Mouse (Mus musculus) stomach, embryonic 14.5 days (tissue): Measurements from ENCODE around the gene Emilin2. TPM values are rescaled to one million over a fixed set of nuclear protein-coding genes. Genes with fewer than 3 reads are reported as not detected.

Source experiments
- ATAC-seq: fragments of 200-750 bp; cut with Nextera tagmentation; 2 replicates; pipeline ENCODE4 v1.8.0; 2017; ENCODE audit warnings: low read depth, moderate TSS enrichment; ENCODE audit not compliant: insufficient number of reproducible peaks, insufficient read depth, low FRiP score
- H3K27ac ChIP-seq: fragments of 300-500 bp; sonication (generic); 2 replicates; pipeline ENCODE4 v1.5.1; 2014; ENCODE audit warnings: mild to moderate bottlenecking, low read length, moderate library complexity, mixed read lengths
- H3K27me3 ChIP-seq: fragments of 300-500 bp; sonication (generic); 2 replicates; pipeline ENCODE4 v1.6.1; 2014; ENCODE audit warnings: low read length, control low read depth, mixed read lengths; ENCODE audit not compliant: control insufficient read depth, insufficient read depth
- H3K36me3 ChIP-seq: fragments of 300-500 bp; sonication (generic); 2 replicates; pipeline ENCODE4 v1.6.1; 2014; ENCODE audit warnings: mild to moderate bottlenecking, control low read depth, low read length, moderate library complexity, mixed read lengths; ENCODE audit not compliant: control insufficient read depth, insufficient read depth
- H3K4me1 ChIP-seq: fragments of 300-500 bp; sonication (generic); 2 replicates; pipeline ENCODE4 v1.6.1; 2014; ENCODE audit warnings: low read length, control low read depth, mixed read lengths; ENCODE audit not compliant: control insufficient read depth, insufficient read depth
- H3K4me2 ChIP-seq: fragments of 300-500 bp; sonication (generic); replicated peaks from 2 replicates; pipeline ENCODE4 v1.6.1; 2014; ENCODE audit warnings: low read depth, low read length, control low read depth
- H3K4me3 ChIP-seq: fragments of 300-500 bp; sonication (generic); 2 replicates; pipeline ENCODE4 v1.5.1; 2014; ENCODE audit warnings: low read depth, low read length, control low read depth
- H3K9ac ChIP-seq: fragments of 300-500 bp; sonication (generic); replicated peaks from 2 replicates; pipeline ENCODE4 v1.6.1; 2014; ENCODE audit warnings: low read depth, mild to moderate bottlenecking, control low read depth, low read length, moderate library complexity, mixed read lengths
- H3K9me3 ChIP-seq: fragments of 300-500 bp; sonication (generic); 2 replicates; pipeline ENCODE4 v1.6.1; 2016; ENCODE audit warnings: low read depth, low read length, control low read depth; ENCODE audit not compliant: control insufficient read depth
- WGBS: fragments of 180-500 bp; shearing (Covaris S2); extraction: QIAGEN DNeasy Blood & Tissue Kit; methylation state at CpG from one replicate; pipeline ENCODE4 v1.1.7; 2014; 5-methylcytosine and 5-hydroxymethylcytosine counted together
- polyA plus RNA-seq: library from polyadenylated mRNA; unstranded; fragments of >200 nt; fragmentation: Nextera tagmentation; extraction: Ambion mirVana; gene quantifications from 2 replicates; pipeline ENCODE4 v1.2.1, GENCODE M21; 2014

The Emilin2 gene
- polyA plus RNA-seq, 1 experiment from 2014 or later, result 1.5 TPM

- no peak overlapping the region for H3K9ac ChIP-seq
- H3K36me3 ChIP-seq, result no peaks in the 10 kb centered on the region
- no peak overlapping the region for H3K27ac ChIP-seq
- peaks cover 5% of the 10 kb centered on the region; the same call in 1 of the 2 replicates for H3K4me1 ChIP-seq
- WGBS, result 86% methylated on average over 3 of the region's 3 CpGs
- no peak for ATAC-seq
- H3K4me2 ChIP-seq, result no peak overlapping the region
- H3K4me3 ChIP-seq, result no peak overlapping the region
- H3K27me3 ChIP-seq, result no peaks in the 10 kb centered on the region
- H3K9me3 ChIP-seq, result no peaks in the 10 kb centered on the region
Measured at GRCm38 (mm10) chr17:71207268-71207667, 104.5 kb downstream of the Emilin2 start.

- no peak overlapping the region for H3K27ac ChIP-seq
Measured at GRCm38 (mm10) chr17:71206136-71206893, 105.5 kb downstream of the Emilin2 start.

GRCm38 (mm10) chr17:71204809-71205091 lies 107.0 kb downstream of the Emilin2 start:
- H3K4me1 ChIP-seq, result peaks cover 5% of the 10 kb centered on the region; the same call in 1 of the 2 replicates
- no peaks in the 10 kb centered on the region for H3K27me3 ChIP-seq
- no peak overlapping the region for H3K27ac ChIP-seq
- no peaks in the 10 kb centered on the region for H3K9me3 ChIP-seq
- no peak overlapping the region for H3K9ac ChIP-seq
- WGBS, result 74% methylated on average over 6 of the region's 6 CpGs
- no peaks in the 10 kb centered on the region for H3K36me3 ChIP-seq
- no peak overlapping the region for H3K4me3 ChIP-seq
- ATAC-seq, result no peak
- no peak overlapping the region for H3K4me2 ChIP-seq

More at GRCm38 (mm10) chr17:71206136-71206893, 105.5 kb downstream of the Emilin2 start:
- Histone ChIP-seq H3K27me3 (no peaks in the 10 kb centered on the region), H3K9me3 (no peaks in the 10 kb centered on the region), H3K9ac (no peak overlapping the region), H3K4me3 (no peak overlapping the region), H3K4me1 (peaks cover 5% of the 10 kb centered on the region; the same call in 1 of the 2 replicates), H3K4me2 (no peak overlapping the region), H3K36me3 (no peaks in the 10 kb centered on the region)
- WGBS, result 36% methylated on average over 12 of the region's 12 CpGs
- peak; percentile 66; the same call in 1 of the 2 replicates for ATAC-seq

GRCm38 (mm10) chr17:71203998-71204808 lies 107.6 kb downstream of the Emilin2 start:
- Histone ChIP-seq H3K36me3 (no peaks in the 10 kb centered on the region), H3K27ac (no peak overlapping the region), H3K27me3 (no peaks in the 10 kb centered on the region), H3K9me3 (no peaks in the 10 kb centered on the region), H3K4me2 (no peak overlapping the region), H3K4me3 (no peak overlapping the region), H3K9ac (no peak overlapping the region), H3K4me1 (peaks cover 5% of the 10 kb centered on the region; the same call in 1 of the 2 replicates)
- ATAC-seq, result peak; percentile 66; the same call in 1 of the 2 replicates
- 72% methylated on average over 9 of the region's 9 CpGs for WGBS

Other genes with a start within 250 kb of the Emilin2 start
- gene Lpin2, start 129.4 kb downstream of the Emilin2 start, polyA plus RNA-seq, result 37.5 and 38.6 TPM in 2 replicates
- 4.4 and 5.2 TPM in 2 replicates for gene Gm4707, start 147.9 kb upstream of the Emilin2 start, polyA plus RNA-seq
- gene Smchd1, start 163.4 kb upstream of the Emilin2 start, polyA plus RNA-seq, result 107 and 112 TPM in 2 replicates
- gene Ndc80, start 214.9 kb upstream of the Emilin2 start, polyA plus RNA-seq, result 42.9 and 44.4 TPM in 2 replicates
- 1.3 and 1.5 TPM in 2 replicates for gene Spdya, start 240.1 kb upstream of the Emilin2 start, polyA plus RNA-seq